Mouse (Mus musculus) spleen, adult 2 months (tissue): Measurements from ENCODE around the gene Adgrl3. TPM values are rescaled to one million over a fixed set of nuclear protein-coding genes. Genes with fewer than 3 reads are reported as not detected.

Source experiments
- DNase-seq, 2 experiments: peaks; one replicate each; pipeline versions ENCODE4 v3.0.0 to v3.0.0-alpha.2; 2012 to 2021; ENCODE audit warnings: low spot score in 2 of 2, low read depth in 1 of 2
- H3K27ac ChIP-seq: fragments of 200-500 bp; 2 replicates; pipeline ENCODE4 v1.5.1; 2012; ENCODE audit warnings: low read length, inconsistent platforms; ENCODE audit not compliant: insufficient read depth
- H3K27me3 ChIP-seq: fragments of 200-500 bp; 2 replicates; pipeline ENCODE4 v1.6.1; 2012; ENCODE audit warnings: mild to moderate bottlenecking, moderate library complexity, low read length, inconsistent platforms; ENCODE audit not compliant: control insufficient read depth, insufficient read depth
- H3K36me3 ChIP-seq: fragments of 200-500 bp; 2 replicates; pipeline ENCODE4 v1.6.1; 2012; ENCODE audit warnings: mild to moderate bottlenecking, low read length, inconsistent platforms; ENCODE audit not compliant: control insufficient read depth, insufficient read depth
- H3K4me1 ChIP-seq: fragments of 200-500 bp; 2 replicates; pipeline ENCODE4 v1.6.1; 2011; ENCODE audit warnings: inconsistent platforms; ENCODE audit not compliant: control insufficient read depth, insufficient read depth, insufficient read length
- H3K4me3 ChIP-seq: fragments of 200-500 bp; 2 replicates; pipeline ENCODE4 v1.5.1; 2011; ENCODE audit warnings: mild to moderate bottlenecking, inconsistent platforms; ENCODE audit not compliant: insufficient read depth, insufficient read length; ENCODE audit errors: extremely low read depth
- CTCF ChIP-seq: fragments of 200-500 bp; IDR thresholded peaks from 2 replicates; pipeline ENCODE4 v1.5.1; 2011; ENCODE audit warnings: mild to moderate bottlenecking, inconsistent platforms; ENCODE audit not compliant: insufficient read depth, insufficient read length, insufficient replicate concordance; ENCODE audit errors: extremely low read depth
- POLR2A ChIP-seq: fragments of 200-500 bp; IDR thresholded peaks from 2 replicates; pipeline ENCODE4 v1.6.1; 2011; ENCODE audit warnings: low read depth, low read length, inconsistent platforms
- WGBS: fragments of 180-500 bp; shearing (Covaris S2); methylation state at CpG from one replicate; pipeline ENCODE4 v1.1.7; 2018; 5-methylcytosine and 5-hydroxymethylcytosine counted together
- polyA plus RNA-seq: library from polyadenylated mRNA; depleted of rRNA; stranded (reverse); fragments of >200 nt; gene quantifications from 2 replicates; pipeline ENCODE4 v1.2.3, GENCODE M21; 2012

The Adgrl3 gene
- polyA plus RNA-seq, 1 experiment, result 2.5 TPM

DNA sequence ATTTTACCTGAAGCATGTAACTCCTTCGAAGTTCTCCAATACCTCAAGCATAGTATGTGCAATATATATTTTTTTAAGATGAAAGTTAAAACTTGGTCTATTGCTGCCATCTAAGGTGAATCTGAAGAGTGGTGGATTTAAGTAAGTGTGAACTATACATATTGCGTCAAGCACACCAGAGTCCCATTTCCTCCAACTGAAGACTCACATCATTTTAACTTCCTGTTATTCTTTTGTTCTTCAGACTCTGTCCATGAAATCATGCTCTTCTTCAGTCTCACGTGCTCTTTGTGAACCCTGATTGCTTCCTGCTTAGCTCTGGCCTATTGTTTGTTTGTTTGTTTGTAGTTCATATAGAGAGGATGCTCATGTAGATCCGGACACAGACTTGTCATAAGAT, 307.0 kb downstream of the Adgrl3 start:
- Histone ChIP-seq H3K27ac (no peak overlapping the region), H3K4me1 (no peaks in the 10 kb centered on the region), H3K4me3 (no peak overlapping the region), H3K27me3 (no peaks in the 10 kb centered on the region), H3K36me3 (no peaks in the 10 kb centered on the region)
- WGBS, result 55% methylated on average over 4 of the region's 4 CpGs
- TF ChIP-seq POLR2A (no peak), CTCF (no peak)
- no peak for DNase-seq

DNA sequence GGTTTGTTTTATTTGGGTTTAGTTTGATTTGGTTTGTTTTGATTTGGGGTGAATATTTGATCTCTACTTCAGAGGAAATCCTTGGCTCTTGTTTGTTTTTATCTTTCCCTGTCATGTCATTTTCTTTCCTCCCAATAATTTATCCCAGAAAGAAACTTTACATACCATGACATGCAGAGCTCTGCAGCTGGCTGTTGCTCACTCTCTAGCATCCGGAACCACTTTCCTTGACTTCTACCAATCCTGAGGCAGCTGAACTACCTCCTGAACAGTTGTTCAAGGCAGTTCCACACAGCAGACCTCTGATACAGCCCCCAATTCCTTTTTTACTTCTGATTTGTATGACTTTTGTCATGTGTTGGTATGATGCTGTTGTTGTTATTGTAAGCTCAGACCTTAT, 307.5 kb downstream of the Adgrl3 start:
- TF ChIP-seq POLR2A (no peak), CTCF (no peak)
- Histone ChIP-seq H3K27ac (no peak overlapping the region), H3K36me3 (no peaks in the 10 kb centered on the region), H3K4me3 (no peak overlapping the region), H3K4me1 (no peaks in the 10 kb centered on the region), H3K27me3 (no peaks in the 10 kb centered on the region)
- DNase-seq, result no peak
- WGBS, result 90% methylated on average over 1 of the region's 1 CpGs

DNA sequence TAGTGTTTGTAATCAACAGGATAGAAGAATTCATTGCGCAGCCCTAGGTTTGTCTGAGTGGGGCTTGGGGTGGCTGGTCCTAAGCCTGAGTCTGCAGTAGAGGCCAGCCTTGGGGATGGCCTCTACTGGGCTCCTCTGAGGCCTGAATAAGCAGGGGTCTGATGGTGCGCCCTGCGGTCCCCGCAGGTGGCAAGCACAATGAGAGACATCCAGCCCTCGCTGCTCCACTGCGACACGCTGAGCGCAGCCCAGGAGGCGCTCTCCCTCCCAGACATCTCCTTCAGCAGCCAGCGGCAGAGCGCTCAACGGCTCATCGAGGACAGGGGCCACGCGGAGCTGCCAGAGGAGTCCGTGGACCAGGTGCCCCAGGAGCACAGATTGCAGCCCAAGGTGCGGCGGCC, 309.6 kb downstream of the Adgrl3 start:
- no peak for TF ChIP-seq POLR2A
- no peak for TF ChIP-seq CTCF
- no peak overlapping the region for H3K27ac ChIP-seq
- WGBS, result 43% methylated on average over 18 of the region's 18 CpGs
- DNase-seq, result no peak
- H3K4me1 ChIP-seq, result no peaks in the 10 kb centered on the region
- H3K4me3 ChIP-seq, result no peak overlapping the region
- no peaks in the 10 kb centered on the region for H3K36me3 ChIP-seq
- H3K27me3 ChIP-seq, result no peaks in the 10 kb centered on the region

DNA sequence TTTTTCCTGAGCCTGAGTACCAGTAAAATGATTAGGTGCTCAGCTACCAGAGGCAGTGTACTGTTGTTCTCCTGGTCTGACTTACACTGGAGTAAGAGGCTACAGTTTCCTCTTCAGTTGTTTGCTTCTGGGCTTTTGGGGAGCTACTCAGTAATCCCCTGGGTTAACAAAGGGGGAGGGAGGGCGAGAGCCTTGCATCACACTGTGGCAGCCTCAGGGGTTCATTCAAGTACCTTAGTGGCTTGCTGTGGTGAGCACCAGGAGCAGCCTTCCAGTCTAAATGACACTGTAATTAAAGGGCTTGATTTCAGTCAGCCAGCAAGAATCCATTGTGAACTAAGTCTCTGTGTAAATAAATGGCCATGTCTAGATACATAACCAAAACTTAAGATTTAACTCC, 324.4 kb downstream of the Adgrl3 start:
- 79% methylated on average over 1 of the region's 1 CpGs for WGBS
- TF ChIP-seq CTCF, result no peak
- no peak for TF ChIP-seq POLR2A
- no peak for DNase-seq
- no peaks in the 10 kb centered on the region for H3K4me1 ChIP-seq
- no peak overlapping the region for H3K4me3 ChIP-seq
- H3K27ac ChIP-seq, result no peak overlapping the region
- no peaks in the 10 kb centered on the region for H3K27me3 ChIP-seq
- H3K36me3 ChIP-seq, result no peaks in the 10 kb centered on the region

DNA sequence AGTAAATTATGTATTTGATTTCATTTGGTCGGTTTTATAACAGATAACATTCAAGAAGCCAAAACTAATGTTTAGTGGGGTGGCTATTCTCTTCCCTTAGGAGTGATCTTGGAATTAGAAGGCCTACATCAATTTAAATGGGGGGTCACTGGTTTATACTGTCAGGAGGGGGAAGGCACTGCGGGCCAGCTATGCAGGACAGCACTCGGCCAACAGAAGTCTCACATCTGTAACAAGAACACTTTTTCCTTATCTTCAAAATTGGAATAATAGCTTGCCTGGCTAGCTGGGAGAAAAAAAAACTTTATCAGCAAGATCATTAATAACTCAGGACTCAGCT, 325.1 kb downstream of the Adgrl3 start:
- TF ChIP-seq CTCF, result no peak
- TF ChIP-seq POLR2A, result no peak
- no peaks in the 10 kb centered on the region for H3K36me3 ChIP-seq
- H3K4me3 ChIP-seq, result no peak overlapping the region
- WGBS, result 73% methylated on average over 3 of the region's 3 CpGs
- H3K27ac ChIP-seq, result no peak overlapping the region
- no peak for DNase-seq
- no peaks in the 10 kb centered on the region for H3K4me1 ChIP-seq
- no peaks in the 10 kb centered on the region for H3K27me3 ChIP-seq

DNA sequence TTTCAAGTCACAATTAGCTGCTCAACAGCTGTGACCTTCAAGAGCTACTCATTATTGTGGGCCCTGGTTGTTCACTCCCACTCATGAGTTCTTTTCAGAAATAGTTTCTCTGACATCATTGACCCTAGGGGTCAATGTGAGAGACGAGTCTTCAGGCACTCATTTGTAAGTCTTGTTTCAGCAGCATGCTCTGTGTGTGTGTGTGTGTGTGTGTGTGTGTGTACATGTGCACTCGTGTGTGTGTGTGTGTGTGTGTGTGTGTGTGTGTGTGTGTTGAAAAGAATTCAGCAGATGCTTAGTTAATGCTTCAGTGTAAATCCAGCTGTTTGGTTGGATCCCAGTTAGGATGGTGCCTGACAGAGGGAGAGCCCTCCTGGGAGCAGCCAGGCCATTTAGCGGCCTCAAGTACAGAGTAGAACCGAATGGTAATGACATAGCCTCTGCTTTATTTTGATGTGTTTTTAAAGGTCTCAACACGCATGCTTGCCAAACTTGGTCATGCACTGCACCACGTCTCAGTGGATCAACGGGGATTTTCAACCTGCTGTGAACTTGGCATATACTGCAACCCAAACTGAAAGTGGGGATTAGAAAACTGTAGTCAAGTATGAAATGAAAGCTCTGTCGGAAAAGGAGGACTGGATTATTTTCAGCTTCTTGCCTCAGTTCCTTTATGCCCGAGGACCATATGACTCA, 325.6 kb downstream of the Adgrl3 start:
- H3K36me3 ChIP-seq, result no peaks in the 10 kb centered on the region
- 80% methylated on average over 9 of the region's 9 CpGs for WGBS
- H3K27me3 ChIP-seq, result no peaks in the 10 kb centered on the region
- no peak for TF ChIP-seq POLR2A
- no peak for TF ChIP-seq CTCF
- no peak overlapping the region for H3K4me3 ChIP-seq
- H3K27ac ChIP-seq, result no peak overlapping the region
- no peaks in the 10 kb centered on the region for H3K4me1 ChIP-seq
- DNase-seq, result no peak

DNA sequence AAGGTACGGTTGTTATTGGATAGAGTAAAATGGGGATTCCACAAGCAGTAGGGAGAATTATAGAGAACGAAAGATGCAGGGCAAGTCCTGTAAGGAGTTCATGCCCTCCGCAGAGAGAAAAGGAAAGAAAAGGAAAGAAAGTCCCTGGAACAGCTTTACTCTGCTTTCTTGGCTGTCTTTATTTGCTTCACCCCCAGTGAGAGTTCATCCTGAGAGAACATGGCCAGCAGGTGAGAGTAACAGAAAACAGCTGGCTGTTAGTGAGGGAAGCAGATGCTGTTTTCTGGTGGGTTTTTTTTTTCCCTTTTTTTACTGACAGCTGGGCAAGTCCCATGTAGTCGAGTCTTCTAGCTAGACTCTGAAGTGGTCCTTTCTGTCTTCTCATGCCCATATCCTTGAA, 327.6 kb downstream of the Adgrl3 start:
- Histone ChIP-seq H3K4me3 (no peak overlapping the region), H3K27me3 (no peaks in the 10 kb centered on the region), H3K36me3 (no peaks in the 10 kb centered on the region), H3K27ac (no peak overlapping the region), H3K4me1 (no peaks in the 10 kb centered on the region)
- WGBS, result 77% methylated on average over 4 of the region's 4 CpGs
- DNase-seq, result no peak
- TF ChIP-seq POLR2A (no peak), CTCF (no peak)
